Mouse (Mus musculus): ENCODE results near the gene Tdgf1.

The Tdgf1 gene

GRCm38 (mm10) chr9:110945926-110946325 lies at the start of gene Tdgf1:
Gene Tdgf1, minus strand, starts transcription at chr9:110946158.
- DNase-seq (ENCODE audit: low spot score) = no peak

GRCm38 (mm10) chr9:110994716-110995172 lies 48.8 kb upstream of the Tdgf1 start:
- peak; percentile 44 for DNase-seq (ENCODE audit: low spot score)

- no peak for DNase-seq (ENCODE audit: low spot score)
These were observed 47.3 kb upstream of the Tdgf1 start for GRCm38 (mm10) chr9:110993281-110993709.

GRCm38 (mm10) chr9:110990204-110990603 lies 44.2 kb upstream of the Tdgf1 start, which contains the start of gene Rtp3:
Gene Rtp3, minus strand, starts transcription at chr9:110990583.
- no peak for DNase-seq (ENCODE audit: low spot score)

- no peak for DNase-seq (ENCODE audit: low spot score)
These were observed 43.6 kb upstream of the Tdgf1 start for GRCm38 (mm10) chr9:110989543-110989942.

- DNase-seq (ENCODE audit: low spot score) = no peak
These were observed 43.2 kb upstream of the Tdgf1 start for GRCm38 (mm10) chr9:110989141-110989540.

GRCm38 (mm10) chr9:110988078-110988477 lies 42.1 kb upstream of the Tdgf1 start:
- no peak for DNase-seq (ENCODE audit: low spot score)

GRCm38 (mm10) chr9:110987331-110987730 lies 41.4 kb upstream of the Tdgf1 start:
- no peak for DNase-seq (ENCODE audit: low spot score)

- DNase-seq (ENCODE audit: low spot score) = no peak
These were observed 40.0 kb upstream of the Tdgf1 start for GRCm38 (mm10) chr9:110985951-110986350.

GRCm38 (mm10) chr9:110985541-110985940 lies 39.6 kb upstream of the Tdgf1 start:
- DNase-seq (ENCODE audit: low spot score) = no peak

GRCm38 (mm10) chr9:110984096-110984495 lies 38.1 kb upstream of the Tdgf1 start:
- DNase-seq (ENCODE audit: low spot score) = no peak

GRCm38 (mm10) chr9:110982351-110982750 lies 36.4 kb upstream of the Tdgf1 start:
- no peak for DNase-seq (ENCODE audit: low spot score)

- DNase-seq (ENCODE audit: low spot score) = no peak
These were observed 33.5 kb upstream of the Tdgf1 start for GRCm38 (mm10) chr9:110979411-110979810.

- DNase-seq (ENCODE audit: low spot score) = no peak
These were observed 19.9 kb upstream of the Tdgf1 start for GRCm38 (mm10) chr9:110965910-110966231.

- DNase-seq (ENCODE audit: low spot score) = no peak
These were observed 19.3 kb upstream of the Tdgf1 start for GRCm38 (mm10) chr9:110965062-110965909.

- DNase-seq (ENCODE audit: low spot score) = no peak
These were observed 17.7 kb upstream of the Tdgf1 start for GRCm38 (mm10) chr9:110963566-110964115.

GRCm38 (mm10) chr9:110961386-110961785 lies 15.4 kb upstream of the Tdgf1 start:
- no peak for DNase-seq (ENCODE audit: low spot score)

- DNase-seq (ENCODE audit: low spot score) = no peak
These were observed 14.5 kb upstream of the Tdgf1 start for GRCm38 (mm10) chr9:110960230-110961149.

- DNase-seq (ENCODE audit: low spot score) = no peak
These were observed 13.7 kb upstream of the Tdgf1 start for GRCm38 (mm10) chr9:110959669-110960068.

- DNase-seq (ENCODE audit: low spot score) = no peak
These were observed 10.0 kb upstream of the Tdgf1 start for GRCm38 (mm10) chr9:110955962-110956361.

GRCm38 (mm10) chr9:110954681-110955445 lies 8.9 kb upstream of the Tdgf1 start:
- DNase-seq (ENCODE audit: low spot score) = no peak
